Mouse (Mus musculus) right cerebral cortex, adult 18-20 months (tissue): ENCODE data around the gene 4930524J08Rik.

Experiments used
- DNase-seq: peaks from one replicate; pipeline ENCODE4 v3.0.0; 2022; ENCODE audit warnings: mixed read lengths

Gene 4930524J08Rik

DNA sequence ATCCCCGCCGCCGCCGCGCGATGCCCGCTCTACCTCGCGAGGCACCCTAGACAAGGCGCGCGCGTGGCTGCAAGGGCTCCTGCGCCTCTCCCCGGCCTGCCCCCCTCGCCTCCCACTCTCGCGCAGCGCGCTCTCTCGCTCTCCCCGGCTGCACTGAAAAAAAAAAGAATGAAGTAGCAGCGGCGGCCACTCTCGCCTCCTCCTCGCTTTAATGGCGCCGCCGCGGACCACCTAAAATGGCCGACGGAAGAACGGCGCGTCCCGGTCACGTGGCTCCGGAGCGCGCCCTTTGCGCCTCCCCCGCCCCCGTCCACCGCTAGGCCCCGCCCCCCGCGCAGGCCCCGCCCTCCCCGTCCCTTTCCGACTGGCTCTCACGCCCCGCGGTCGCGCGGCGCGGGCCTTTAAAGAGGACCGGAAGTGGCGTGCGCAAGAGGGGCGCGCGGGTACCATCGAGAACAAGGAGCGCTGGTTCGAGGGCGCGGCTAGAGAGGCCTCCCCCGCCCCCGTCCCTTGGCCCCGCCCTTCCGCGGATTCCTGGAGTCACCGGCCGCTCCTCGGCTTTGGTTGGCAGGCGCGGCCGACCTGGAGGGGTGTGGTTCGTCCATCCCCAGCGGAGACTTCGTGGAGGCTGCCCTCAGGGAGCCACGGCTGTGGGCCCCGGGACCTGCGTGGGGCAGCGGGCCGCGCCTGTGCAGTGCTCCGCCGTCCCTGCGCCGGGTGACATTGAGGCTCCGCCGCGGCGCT, at the start of gene 4930524J08Rik, which contains the start of gene Hnrnpd:
Gene 4930524J08Rik (plus strand): TSS at position 363 of the 744 bp plus-strand sequence.
Gene Hnrnpd (minus strand): TSS at position 240 of the 744 bp plus-strand sequence.
- DNase-seq: peak; percentile 96

- DNase-seq: no peak
These were observed 47.0 kb upstream of the 4930524J08Rik start for GRCm38 (mm10) chr5:99931910-99932309.

DNA sequence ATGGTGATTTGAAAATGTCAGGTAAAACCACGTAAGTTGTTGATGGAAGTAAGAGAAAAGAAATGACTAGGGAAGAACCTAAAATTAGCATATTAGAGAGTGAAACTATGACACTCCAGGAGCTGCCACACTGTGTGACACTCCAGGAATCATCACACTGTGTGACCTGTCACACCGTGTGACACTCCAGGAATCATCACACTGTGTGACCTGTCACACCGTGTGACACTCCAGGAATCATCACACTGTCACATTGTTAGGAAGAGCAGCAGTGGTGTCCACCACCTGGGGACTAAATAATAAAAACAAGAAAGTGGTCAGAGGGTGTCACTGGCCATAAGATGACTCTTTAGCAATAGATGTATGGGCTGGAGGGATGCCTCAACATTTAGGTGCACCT, 39.4 kb upstream of the 4930524J08Rik start:
- no peak for DNase-seq

- no peak for DNase-seq
These were observed 37.6 kb upstream of the 4930524J08Rik start for GRCm38 (mm10) chr5:99941273-99941672.

DNA sequence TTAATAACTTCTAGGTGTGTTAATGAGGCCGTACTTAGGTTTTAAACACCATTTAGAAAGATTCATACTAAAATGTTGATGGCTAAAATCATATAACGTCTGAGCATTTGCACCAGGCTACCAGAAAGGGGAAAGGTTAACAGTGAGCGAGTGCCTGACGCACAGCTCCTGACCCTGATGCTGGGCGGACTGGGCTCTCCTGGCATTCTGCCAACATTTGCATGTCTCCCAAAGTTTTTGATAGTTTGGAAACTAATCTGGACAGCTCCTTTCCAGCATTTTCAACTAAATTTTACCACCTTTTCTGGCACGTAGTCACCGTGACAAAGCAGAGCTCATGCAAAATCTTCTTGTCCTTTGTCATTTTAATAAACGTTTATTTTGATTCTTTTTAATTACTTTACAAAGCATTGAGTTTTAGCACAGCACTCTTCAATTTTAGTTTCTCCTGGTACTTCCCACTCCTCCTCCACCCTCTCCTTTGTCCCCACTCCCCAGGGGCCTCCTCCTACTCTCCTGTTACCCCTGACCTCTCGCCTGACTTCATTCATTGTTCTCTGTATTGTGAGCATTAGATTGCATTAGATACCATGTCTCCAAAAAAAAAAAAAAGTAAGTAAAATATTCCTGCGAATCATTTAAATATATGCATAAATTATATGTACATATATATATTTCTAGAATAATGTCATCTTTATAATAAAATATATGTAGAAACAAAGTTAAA, 36.9 kb upstream of the 4930524J08Rik start:
- DNase-seq: no peak

DNA sequence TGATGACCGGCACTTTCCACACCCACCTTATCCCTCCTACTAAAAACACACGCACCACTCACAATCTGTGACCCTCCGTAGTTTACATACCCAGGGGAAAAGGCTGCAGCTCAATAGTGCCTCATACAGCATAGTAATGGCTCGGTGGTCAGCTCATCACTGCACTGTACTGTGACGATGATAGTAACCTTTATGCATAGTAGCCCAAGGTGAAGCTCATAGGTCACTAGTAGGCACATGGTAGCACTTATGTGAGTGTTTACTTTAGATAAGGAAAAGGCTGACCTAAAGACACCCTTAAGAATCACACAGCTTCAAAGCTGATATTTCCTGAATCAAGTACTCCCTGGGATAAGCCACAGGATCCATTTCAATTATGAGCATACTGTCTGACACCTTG, 26.3 kb upstream of the 4930524J08Rik start:
- no peak for DNase-seq

- no peak for DNase-seq
These were observed 25.0 kb upstream of the 4930524J08Rik start for GRCm38 (mm10) chr5:99953883-99954282.

GRCm38 (mm10) chr5:99958666-99959065, 20.2 kb upstream of the 4930524J08Rik start:
- DNase-seq: no peak

DNA sequence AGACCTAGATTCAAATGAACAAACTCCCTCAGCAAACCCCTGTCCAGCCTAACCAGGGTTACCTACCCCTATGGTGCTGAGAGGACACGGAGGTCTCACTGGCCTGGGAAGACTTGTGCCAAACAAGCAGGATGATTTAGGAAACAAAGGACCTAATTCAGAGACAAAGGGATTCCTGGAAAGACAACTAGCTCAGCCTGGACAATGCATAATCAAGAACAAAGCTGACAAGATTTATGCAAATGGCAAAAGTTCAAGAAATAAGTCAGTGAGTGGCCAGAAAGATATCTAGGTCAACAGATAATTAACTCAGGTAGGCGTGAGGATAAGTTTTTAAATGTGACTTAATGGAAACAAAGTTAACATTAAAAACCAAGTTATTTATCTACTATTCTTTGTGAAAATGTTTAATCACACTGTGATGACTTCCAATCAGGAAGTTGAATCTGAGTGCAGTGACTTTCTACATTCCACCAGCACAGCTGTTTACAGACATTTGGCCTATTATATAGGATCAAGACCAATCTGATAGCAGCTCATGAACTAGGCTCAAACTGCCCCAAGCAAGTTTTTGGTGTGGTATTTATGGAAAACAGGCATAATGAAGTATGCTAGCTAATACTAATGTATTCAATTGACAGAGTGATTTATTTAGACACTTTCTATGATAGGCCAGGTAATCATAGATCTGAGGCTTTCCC, 19.5 kb upstream of the 4930524J08Rik start:
- DNase-seq: no peak

DNA sequence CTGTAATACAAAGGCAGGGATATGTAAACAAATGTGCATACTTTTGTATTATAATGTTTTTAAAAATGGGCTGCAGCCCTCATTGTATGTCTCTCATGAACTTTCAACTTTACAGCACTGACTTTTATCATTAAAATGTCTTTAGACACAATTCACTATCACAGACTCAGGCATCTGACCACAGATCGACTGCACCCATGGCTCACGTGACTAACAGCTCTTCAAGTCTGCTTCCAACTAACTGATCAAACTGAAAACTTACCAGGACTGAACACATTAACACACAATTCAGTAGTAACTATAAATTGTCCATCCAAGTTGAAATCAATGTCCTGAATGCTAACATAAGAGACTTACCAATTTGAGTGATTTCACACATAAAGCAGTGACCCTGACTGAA, 18.9 kb upstream of the 4930524J08Rik start:
- no peak for DNase-seq

DNA sequence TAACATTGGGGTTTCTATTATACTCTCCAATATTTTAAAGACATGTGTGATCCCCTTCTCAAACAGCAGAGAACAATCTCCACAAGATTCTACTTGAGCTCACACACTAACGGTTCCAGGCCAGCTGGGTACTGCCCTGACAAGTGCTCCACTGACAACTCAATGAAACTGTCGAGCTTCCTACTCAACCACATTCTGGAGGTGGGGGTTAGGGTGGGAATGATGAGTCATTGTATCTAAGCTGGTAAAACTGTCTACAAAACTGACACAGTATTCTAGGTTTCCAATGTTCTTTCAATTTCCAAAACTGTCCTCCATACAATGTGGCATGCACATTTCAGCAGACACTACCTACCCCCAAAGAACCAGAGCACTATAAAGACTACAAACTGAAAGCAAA, 4.9 kb upstream of the 4930524J08Rik start:
- peak; percentile 28 for DNase-seq

GRCm38 (mm10) chr5:99975061-99975460, 3.8 kb upstream of the 4930524J08Rik start:
- DNase-seq: no peak

GRCm38 (mm10) chr5:99975776-99976175, 3.1 kb upstream of the 4930524J08Rik start:
- no peak for DNase-seq

- no peak for DNase-seq
These were observed 2.4 kb upstream of the 4930524J08Rik start for GRCm38 (mm10) chr5:99976334-99976955.

DNA sequence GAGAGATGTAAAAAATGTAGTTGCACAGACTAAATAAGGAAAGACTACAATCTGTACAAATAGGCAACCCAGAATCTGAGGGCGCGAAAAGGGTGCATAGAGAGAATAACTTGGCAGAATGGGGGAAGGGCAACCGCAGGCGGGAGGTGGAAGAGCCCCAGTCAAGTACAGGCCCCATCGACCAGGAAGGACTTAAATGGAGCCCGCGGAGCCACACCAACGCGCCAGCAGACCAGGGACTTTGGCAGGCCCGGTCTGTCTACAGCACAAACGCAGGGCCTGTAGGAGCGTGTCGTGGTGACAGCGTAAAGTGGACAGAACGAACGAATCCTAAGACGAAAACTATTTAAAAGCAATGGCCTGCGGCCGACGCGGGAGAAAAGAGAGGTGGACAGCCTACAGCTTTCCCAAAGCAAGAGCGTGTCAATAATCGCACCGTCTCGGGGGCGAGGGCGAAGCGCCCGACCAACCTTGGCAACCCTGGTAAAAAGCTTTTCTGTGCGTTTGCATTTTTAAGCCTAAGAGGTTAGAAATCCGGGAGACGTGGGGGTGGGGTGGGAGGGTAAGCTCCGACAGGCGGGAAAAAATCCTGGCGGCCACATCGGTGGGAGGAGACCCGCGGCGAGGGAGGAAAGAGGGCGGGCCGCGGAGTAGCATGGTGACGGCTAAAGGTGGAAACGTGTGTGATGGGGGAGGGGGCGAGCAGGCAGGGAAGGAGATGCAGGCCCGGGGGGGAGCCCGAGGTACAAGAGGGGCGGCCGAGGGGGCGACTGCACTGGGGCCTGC, 1.2 kb upstream of the 4930524J08Rik start:
- peak; percentile 72 for DNase-seq

DNA sequence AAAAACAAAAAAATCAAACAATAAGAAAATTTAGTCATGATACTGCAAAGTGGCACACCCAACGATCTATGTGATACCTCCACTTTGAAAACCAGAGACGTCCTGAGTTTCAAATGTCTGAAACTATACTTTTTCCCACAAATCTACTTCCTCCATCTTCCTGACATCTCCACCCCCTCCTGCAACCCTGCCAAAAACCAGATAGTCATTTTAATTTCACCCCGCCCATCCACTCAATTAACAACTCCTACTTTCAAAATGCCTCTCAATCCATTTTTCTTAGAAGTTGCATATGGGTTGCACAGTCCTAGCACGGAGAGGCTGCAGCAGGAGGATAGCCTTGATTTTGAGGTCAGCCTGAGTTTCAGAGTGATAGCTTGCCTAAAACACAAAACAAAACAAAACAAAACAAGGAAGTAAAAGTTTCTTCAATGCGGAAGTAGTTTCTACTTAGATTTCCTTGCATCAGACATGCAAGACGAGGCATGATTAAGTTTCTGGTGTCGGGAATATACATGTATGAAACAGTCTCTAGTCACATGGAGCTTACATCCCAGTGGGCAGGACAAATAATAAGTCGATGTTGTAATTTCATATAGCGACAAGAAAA, 4.7 kb downstream of the 4930524J08Rik start:
- DNase-seq: no peak

DNA sequence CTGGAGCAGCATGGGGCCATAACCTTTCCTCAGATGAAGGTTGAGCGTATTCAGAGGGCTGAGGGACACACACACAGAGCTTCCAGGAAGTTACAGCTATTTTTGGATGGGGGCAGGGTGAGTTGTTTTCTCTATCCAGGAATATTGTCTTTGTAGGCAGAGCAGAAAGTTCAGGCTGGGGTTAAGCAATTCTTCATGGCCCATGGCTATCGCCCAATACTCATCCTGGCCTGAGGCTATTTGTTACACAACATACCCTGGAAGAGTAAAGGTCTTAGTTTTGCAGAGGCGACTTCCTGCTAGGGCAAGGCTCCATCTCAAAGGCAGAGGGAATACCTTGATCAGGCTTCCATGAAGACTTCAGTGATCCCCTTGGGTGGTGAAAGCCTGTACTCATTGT, 15.3 kb downstream of the 4930524J08Rik start:
- DNase-seq: no peak

DNA sequence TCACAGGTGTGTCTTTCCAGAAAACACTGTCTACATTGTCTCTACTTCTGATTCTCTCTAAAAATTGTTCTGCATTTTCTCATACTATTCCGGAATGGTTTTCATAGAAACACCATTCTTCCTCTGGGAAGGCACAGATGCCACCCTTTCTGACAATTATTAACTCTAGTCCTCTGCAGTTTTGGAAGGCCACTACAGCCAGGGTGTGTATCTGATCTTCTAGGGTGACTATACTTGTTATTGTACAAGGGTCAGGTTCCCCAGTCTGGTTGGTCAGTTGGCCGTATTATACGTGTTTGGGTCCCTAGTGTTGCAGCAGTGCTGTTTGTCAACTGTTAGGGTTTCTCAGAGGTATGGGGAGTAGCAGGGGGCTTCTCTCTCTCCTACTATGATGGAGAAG, 15.8 kb downstream of the 4930524J08Rik start:
- no peak for DNase-seq

DNA sequence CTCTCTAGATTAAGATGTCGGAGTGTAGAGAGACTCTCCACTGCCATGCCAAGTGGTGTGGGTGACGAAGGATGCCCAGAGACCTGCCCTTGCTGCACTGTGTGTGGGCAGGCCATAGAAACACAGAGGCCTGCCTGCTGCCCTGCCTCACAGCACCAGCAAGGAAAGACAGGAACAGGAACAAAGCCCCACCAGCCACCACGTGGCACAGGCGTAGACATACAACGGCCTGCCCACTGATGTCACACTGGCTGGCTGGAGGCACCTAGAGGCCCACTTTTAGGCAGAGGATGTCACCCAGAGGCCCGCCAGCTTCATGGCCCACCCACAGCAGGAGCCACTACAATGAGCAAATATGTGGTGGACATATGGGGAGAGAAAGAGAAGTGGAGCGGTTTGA, 21.2 kb downstream of the 4930524J08Rik start:
- no peak for DNase-seq

DNA sequence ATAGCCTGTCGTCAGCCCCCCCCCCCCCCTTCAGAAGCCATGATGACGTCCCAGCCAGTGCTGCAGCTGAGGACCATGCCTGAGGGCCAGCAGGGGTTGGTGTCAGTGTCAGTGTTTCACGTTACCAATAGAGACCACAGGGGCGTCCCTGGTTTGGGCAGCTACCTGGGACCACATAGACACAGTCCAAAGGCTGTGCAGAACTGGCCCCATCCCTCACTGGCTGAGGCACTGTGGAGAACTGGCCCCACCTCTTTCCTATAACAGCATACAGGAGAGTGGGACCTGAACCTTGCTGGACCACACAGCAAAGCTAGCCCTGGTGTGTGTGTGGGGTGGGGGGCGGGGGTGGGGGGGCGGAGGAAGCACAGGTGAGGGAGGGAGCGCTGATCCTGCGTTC, 21.6 kb downstream of the 4930524J08Rik start:
- no peak for DNase-seq

DNA sequence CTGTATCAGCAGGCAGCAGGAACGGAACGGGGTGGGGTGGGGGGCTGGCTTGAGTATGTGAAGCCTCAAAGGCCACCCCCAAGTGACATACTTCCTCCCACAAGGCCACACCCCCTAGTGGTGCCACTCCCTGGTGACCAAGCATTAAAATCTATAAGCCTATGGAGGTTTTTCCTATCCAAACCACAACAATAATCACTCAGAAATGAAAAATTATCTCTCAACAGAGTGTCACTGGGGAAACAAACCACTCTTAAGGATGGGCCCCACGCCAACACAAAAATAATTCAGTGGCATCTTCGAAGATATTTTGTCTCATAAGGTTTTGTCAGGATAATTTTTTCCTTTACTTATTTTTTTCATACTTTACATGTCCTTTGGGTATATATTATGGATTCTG, 25.0 kb downstream of the 4930524J08Rik start:
- no peak for DNase-seq

- no peak for DNase-seq
These were observed 26.6 kb downstream of the 4930524J08Rik start for GRCm38 (mm10) chr5:100005431-100005830.
